Mouse (Mus musculus): ENCODE measurements around the gene Ncoa3.

Gene Ncoa3

DNA sequence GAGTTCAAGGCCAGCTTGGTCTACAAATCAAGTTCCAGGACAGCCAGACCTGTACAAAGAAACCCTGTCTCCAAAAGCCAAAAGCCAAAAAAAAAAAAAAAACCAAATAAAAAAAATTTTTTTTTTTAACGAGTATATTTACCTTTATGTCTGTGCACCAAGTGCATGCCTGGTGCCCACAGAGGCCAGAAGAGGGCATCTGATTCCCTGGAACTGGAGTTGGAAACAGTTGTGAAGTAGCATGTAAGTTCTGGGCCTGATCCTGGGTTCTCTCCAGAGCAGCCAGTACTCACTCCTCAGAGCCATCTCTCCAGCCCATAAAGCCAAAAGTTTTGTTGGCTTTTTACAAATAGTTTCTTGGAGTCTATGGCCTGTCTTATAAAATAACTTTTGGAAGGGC lies 10.6 kb downstream of the Ncoa3 start:
- DNase-seq = peak in 1 of 2 experiments; percentile 60

GRCm38 (mm10) chr2:166007046-166007445 lies 14.6 kb downstream of the Ncoa3 start:
- DNase-seq = peak in 1 of 2 experiments; percentile 63

GRCm38 (mm10) chr2:166008558-166009392 lies 16.3 kb downstream of the Ncoa3 start:
- no peak for DNase-seq

GRCm38 (mm10) chr2:166009393-166009947 lies 17.0 kb downstream of the Ncoa3 start:
- DNase-seq = peak in 1 of 2 experiments; percentile 41

DNA sequence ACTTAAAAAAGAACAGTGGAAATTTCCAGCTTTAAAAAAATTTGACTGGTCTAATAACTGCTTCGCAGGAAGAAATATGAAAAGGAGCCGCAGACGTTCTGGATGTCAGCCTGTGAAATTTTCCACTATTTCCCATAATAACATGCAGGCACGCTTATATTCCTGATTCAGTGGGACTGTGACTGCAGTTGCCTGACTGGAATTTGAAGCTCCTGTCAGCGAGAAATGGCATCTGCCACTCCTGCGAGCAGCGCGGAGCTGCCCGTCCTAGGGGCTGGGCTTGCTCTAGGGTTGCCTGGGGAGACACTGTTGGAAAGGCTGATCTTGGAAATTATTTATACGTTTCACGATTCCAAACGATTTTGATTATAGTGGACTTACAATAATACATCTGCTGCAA lies 17.9 kb downstream of the Ncoa3 start:
- no peak for DNase-seq

GRCm38 (mm10) chr2:166011422-166011821 lies 19.0 kb downstream of the Ncoa3 start:
- no peak for DNase-seq

DNA sequence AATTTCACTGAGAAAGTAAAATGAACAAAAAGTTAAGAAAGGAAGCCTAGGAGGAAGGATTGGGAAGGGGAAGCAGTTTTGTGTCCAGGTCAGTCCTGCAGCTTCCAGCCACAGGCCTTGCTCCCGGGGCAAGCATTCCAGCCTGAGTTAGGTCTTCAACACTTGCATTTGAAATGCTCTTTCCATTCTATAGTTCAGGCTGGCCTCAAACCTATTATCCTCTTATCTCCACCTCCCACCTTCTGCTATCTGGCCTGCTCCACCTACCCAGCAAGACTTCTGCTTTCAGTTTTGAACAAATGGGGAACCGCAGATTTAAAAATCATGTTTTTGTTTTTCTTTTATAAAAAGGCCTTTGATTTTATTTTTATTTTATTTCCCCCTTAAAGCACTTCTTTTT lies 19.7 kb downstream of the Ncoa3 start:
- no peak for DNase-seq

GRCm38 (mm10) chr2:166018769-166019168 lies 26.3 kb downstream of the Ncoa3 start:
- DNase-seq = no peak

GRCm38 (mm10) chr2:166020026-166020425 lies 27.6 kb downstream of the Ncoa3 start:
- DNase-seq = no peak

DNA sequence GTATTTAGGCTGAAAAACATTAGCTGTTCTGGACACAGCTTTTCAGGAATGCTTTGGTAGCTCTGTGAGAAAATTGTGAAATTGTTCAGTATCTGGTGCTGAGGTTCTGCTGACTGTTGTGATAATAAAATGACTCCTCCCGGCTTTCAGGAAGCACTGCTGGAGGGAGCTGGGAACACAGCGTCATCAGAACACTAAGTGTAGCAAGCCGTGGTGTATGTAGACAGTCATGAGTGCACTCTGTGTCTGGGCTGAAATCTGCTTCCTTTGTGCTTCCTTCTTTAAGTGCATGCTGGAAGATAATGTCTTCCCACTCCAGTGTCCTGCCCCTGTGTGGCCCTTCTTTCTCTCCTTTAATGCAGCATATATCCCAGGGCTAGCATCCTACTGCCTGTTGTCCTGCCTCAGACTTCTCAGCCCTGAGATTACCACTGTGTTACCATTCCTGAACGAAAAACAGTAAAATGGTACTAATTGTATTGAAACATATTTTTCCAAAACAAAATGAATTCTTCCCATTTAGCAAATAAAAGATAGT lies 28.7 kb downstream of the Ncoa3 start:
- peak in 1 of 2 experiments; percentile 54 for DNase-seq

DNA sequence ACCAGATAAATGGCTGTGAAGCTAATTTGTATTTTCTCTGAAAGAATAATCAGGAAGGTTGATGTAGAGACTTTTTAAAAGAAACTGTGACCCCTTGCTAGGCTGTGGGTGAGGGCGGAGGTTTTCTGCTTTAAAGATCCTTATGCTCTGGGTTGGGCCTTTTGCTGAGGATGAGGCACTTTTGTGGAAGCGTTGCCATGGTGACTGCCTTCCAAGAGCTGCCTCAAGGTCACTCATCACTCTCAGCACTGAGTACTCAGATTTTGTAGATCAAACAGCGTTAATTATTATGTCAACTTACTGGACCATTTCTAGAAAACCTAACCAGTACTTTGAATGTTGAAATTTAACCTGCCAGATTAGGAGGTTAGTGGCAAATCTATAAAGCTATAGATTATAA lies 29.2 kb downstream of the Ncoa3 start:
- peak; percentile 78 to 84 for DNase-seq

DNA sequence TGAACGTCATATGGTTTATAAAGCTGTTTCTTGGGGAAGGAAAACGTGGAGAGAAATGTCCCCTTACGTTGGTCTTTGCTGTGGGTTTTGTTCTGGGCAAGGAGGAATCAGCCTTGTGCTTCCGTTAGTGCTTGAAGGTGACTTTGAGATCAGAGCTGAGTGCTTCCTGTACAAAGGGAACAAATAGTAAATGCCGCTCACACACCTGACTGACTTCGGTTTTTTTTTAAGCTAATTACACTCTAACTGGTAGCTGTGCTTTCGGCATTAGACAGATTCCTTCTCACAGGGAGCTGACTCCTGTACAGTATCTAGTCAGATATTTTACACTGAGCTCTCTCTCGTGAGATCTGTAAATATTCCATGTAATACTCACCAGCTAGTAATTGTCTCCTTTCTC lies 29.9 kb downstream of the Ncoa3 start:
- peak; percentile 52 to 68 for DNase-seq

GRCm38 (mm10) chr2:166024079-166024478 lies 31.6 kb downstream of the Ncoa3 start:
- no peak for DNase-seq

GRCm38 (mm10) chr2:166024621-166025020 lies 32.2 kb downstream of the Ncoa3 start:
- no peak for DNase-seq

DNA sequence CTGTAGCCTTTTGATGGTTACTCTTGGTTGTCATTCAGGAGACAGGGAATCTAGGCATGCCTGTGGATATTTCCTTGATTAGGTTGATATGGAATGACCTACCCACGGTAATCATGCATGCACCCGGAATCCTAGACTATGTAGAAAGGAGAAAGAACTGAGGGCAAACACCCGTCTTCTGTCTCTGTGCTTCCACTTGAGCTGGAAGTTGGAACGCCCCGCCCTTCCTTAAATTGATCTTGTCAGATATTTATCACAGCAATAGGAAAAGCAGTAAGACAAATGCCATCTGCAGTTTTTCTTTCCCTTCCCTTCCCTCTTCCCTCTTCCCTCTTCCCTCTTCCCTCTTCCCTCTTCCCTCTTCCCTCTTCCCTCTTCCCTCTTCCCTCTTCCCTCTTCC lies 33.5 kb downstream of the Ncoa3 start:
- no peak for DNase-seq

DNA sequence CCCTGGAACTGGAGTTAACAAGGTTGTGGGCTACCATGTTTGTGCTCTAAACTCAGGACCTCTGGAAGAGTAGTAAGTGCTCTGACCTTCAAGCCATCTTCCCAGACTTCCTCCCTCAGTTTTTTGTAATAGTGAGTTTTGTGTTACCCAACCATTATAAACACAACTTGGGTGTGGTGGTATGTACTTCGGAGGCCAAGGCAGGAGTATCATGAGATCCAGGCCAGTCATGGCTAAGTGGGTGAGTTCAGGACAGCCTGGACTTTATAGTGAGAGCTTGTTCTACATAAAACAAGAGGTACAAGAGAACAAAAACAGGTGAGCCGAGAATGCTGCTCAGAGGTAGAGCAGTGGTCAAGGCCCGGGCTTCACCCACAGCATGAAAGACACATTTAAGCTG lies 35.4 kb downstream of the Ncoa3 start:
- DNase-seq = no peak

DNA sequence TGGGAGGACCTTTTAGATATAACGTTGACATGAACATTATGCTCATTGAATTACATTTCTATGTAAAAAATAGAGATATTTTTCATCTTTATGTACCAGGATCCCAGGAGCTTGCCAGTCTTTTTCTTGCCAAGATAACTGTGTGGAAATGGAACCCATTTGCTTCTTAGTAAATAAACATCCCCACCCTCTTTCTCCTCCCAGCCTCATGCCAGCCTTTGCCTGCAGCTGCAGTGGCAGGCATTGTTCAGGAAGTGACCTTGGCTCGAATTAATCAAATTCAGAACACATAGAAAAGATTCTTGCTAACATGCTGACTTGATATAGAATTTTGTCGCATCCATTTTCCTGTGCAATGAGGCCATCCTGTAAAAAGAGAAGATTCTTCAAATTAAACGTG lies 36.8 kb downstream of the Ncoa3 start:
- no peak for DNase-seq

GRCm38 (mm10) chr2:166030256-166030995 lies 38.0 kb downstream of the Ncoa3 start:
- DNase-seq = no peak

GRCm38 (mm10) chr2:166031120-166031929 lies 38.9 kb downstream of the Ncoa3 start:
- DNase-seq = peak; percentile 67 to 86

DNA sequence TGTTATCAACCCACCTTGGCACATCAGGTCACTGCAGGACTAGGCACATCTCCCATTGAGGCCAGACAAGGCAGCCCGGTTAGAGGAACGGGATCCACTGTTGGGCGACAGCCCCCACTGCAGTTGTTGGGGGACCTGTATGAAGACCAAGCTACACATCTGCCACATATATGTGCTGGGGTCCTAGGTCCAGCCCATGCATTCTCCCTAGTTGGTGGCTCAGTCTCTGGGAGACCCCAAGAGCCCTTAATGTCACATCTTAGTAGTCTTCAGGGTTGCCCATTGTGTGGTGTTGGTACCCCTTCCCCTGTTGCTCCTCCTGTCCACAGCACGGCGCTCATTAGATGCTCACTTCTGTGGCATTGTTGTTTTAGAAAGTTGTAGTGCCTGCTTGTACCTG lies 40.2 kb downstream of the Ncoa3 start:
- no peak for DNase-seq

DNA sequence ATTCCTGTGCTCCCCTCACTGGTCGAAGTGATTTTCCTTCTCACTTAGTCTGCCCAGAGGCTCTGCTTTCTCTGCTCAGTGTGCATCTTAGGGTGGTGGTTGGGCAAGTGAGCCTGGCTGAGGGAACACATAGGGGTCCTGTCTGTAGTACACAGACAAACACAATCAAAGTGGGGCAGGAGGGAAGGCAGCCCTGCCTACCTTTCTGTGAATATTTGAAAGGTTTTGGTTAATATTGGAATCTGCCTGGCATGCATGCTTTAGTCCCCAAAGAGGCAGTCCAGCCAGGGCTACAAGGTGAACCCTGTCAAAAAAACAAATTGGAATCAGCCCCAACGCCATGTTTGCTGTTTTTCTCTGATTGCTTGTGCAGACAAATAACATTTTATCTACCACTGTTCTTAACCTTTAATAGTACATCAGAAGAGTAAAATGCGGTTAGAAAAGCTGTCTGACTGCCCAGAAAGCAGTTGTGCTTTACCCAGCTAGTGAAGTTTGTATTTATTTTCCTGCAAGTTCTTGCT lies 42.6 kb downstream of the Ncoa3 start:
- peak; percentile 38 to 60 for DNase-seq

- DNase-seq = peak; percentile 79 to 82
Observed at GRCm38 (mm10) chr2:166035725-166036124, 43.3 kb downstream of the Ncoa3 start.
